Mouse (Mus musculus) small intestine, adult 2 months (tissue): ENCODE data around the gene Metrn.

Experiments used
- CTCF ChIP-seq: fragments of 200-500 bp; IDR thresholded peaks from 2 replicates; pipeline ENCODE4 v1.5.1; 2012; ENCODE audit warnings: low read depth, mild to moderate bottlenecking, control low read depth, inconsistent platforms, low read length, moderate library complexity, mixed read lengths; ENCODE audit not compliant: insufficient replicate concordance, insufficient read length; ENCODE audit errors: extremely low read depth
- POLR2A ChIP-seq: fragments of 200-500 bp; IDR thresholded peaks from 2 replicates; pipeline ENCODE4 v1.6.1; 2012; ENCODE audit warnings: low read depth, mild to moderate bottlenecking, control low read depth, inconsistent platforms, low read length, moderate library complexity

GRCm38 (mm10) chr17:25842509-25842908 lies 45.6 kb upstream of the Metrn start:
- TF ChIP-seq CTCF, result no peak
- no peak for TF ChIP-seq POLR2A
